Mouse (Mus musculus) neural tube, embryonic 11.5 days (tissue): ENCODE measurements around the gene Dnajc8. TPM values are rescaled to one million over a fixed set of nuclear protein-coding genes. Genes with fewer than 3 reads are reported as not detected.

ENCODE experiments used
- ATAC-seq: fragments of 200-750 bp; cut with Nextera tagmentation; 2 replicates; pipeline ENCODE4 v1.8.0; 2017; ENCODE audit warnings: moderate number of reproducible peaks, mild to moderate bottlenecking, moderate TSS enrichment, moderate library complexity; ENCODE audit not compliant: insufficient read depth, low FRiP score, low TSS enrichment
- DNase-seq: peaks from one replicate; pipeline ENCODE4 v3.0.0-alpha.2; 2015; ENCODE audit warnings: low spot score
- H3K27ac ChIP-seq: fragments of 300-500 bp; sonication (generic); 2 replicates; pipeline ENCODE4 v1.5.1; 2014; ENCODE audit warnings: low read depth, mild to moderate bottlenecking, low read length
- H3K27me3 ChIP-seq: fragments of 300-500 bp; sonication (generic); 2 replicates; pipeline ENCODE4 v1.6.1; 2014; ENCODE audit warnings: mild to moderate bottlenecking, low read length, mixed read lengths; ENCODE audit not compliant: control insufficient read depth, insufficient read depth
- H3K36me3 ChIP-seq: fragments of 300-500 bp; sonication (generic); 2 replicates; pipeline ENCODE4 v1.6.1; 2014; ENCODE audit warnings: mild to moderate bottlenecking, low read length, moderate library complexity, mixed read lengths; ENCODE audit not compliant: control insufficient read depth, insufficient read depth
- H3K4me1 ChIP-seq: fragments of 300-500 bp; sonication (generic); 2 replicates; pipeline ENCODE4 v1.6.1; 2014; ENCODE audit warnings: low read length, mixed read lengths; ENCODE audit not compliant: control insufficient read depth, insufficient read depth
- H3K4me2 ChIP-seq: fragments of 300-500 bp; sonication (generic); 2 replicates; pipeline ENCODE4 v1.6.1; 2014; ENCODE audit warnings: low read depth, mild to moderate bottlenecking, moderate library complexity
- H3K4me3 ChIP-seq: fragments of 300-500 bp; sonication (generic); 2 replicates; pipeline ENCODE4 v1.5.1; 2014; ENCODE audit warnings: low read depth, low read length
- H3K9ac ChIP-seq: fragments of 300-500 bp; sonication (generic); 2 replicates; pipeline ENCODE4 v1.6.1; 2014; ENCODE audit warnings: mild to moderate bottlenecking, low read length
- H3K9me3 ChIP-seq: fragments of 300-500 bp; sonication (generic); 2 replicates; pipeline ENCODE4 v1.6.1; 2016; ENCODE audit warnings: low read length; ENCODE audit not compliant: control insufficient read depth
- WGBS: fragments of 180-500 bp; shearing (Covaris S2); extraction: QIAGEN DNeasy Blood & Tissue Kit; methylation state at CpG from one replicate; pipeline ENCODE4 v1.1.7; 2014; 5-methylcytosine and 5-hydroxymethylcytosine counted together
- polyA plus RNA-seq: library from polyadenylated mRNA; unstranded; fragments of >200 nt; fragmentation: Nextera tagmentation; extraction: Ambion mirVana; gene quantifications from 2 replicates; pipeline ENCODE4 v1.2.1, GENCODE M21; 2014

Dnajc8 gene
- polyA plus RNA-seq, result 211 and 219 TPM in 2 replicates

- WGBS, result under 1% methylated on average over 60 of the region's 60 CpGs
- peaks cover 8% of the 10 kb centered on the region for H3K4me1 ChIP-seq
- H3K36me3 ChIP-seq, result peaks cover 5% of the 10 kb centered on the region; the same call in 1 of the 2 replicates
- H3K27ac ChIP-seq, result peak within 1 kb of the TSS; percentile 72
- peak within 1 kb of the TSS; percentile 95 for H3K9ac ChIP-seq
- H3K27me3 ChIP-seq, result no peaks in the 10 kb centered on the region
- peak within 1 kb of the TSS; percentile 85 for H3K4me2 ChIP-seq
- ATAC-seq (peak; percentile 49), DNase-seq (peak; percentile 93)
- H3K9me3 ChIP-seq, result no peaks in the 10 kb centered on the region
- H3K4me3 ChIP-seq, result peak within 1 kb of the TSS; percentile 99
Observed at GRCm38 (mm10) chr4:132535406-132536121, at the start of gene Dnajc8. Dnajc8 (plus strand) TSS chr4:132535550.

DNA sequence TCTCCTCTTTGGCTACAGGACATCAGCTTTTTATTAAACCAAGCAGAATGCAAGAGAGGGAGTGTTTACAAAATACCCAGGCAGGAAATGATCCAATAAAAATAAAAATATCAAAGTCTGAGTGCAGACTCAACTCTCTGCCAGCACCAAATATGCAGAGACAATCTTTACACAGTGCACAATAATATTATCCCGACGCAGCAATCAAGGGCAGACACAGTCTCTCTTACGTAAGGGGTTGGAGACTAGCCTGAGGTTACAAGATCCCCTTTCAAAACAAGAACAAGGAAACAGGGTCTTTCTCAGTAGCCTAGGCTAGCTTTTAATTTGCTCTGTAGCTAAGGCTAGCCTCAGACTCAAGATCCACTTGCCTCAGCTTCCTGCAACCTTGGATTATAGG lies 46.8 kb upstream of the Dnajc8 start:
- no peak for DNase-seq
- Histone ChIP-seq H3K9me3 (no peaks in the 10 kb centered on the region), H3K9ac (no peak overlapping the region), H3K27ac (no peak overlapping the region), H3K36me3 (no peaks in the 10 kb centered on the region; the same call in 1 of the 2 replicates), H3K4me3 (no peak overlapping the region), H3K4me1 (no peaks in the 10 kb centered on the region), H3K27me3 (no peaks in the 10 kb centered on the region), H3K4me2 (no peak overlapping the region)
- 83% methylated on average over 3 of the region's 3 CpGs for WGBS
- no peak for ATAC-seq

DNA sequence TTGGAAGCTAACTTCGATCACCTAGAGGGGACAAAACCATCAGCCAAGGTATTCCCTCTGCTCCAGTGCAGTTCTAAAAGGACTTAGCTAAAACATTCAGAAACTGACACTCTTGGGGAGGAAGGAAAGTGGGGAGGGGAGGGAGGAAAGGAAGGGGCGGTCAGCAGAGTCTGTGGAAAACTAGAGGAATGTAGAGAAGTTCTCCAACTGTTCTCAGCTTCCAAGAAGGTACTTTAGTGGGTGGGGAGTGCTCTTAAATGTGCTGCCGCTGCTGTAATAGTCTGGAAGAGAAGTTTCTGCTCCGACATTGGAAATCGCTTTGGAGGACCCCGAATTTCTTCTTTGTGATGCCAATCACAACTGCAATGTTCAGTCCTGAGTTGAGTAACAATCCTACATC lies 46.4 kb upstream of the Dnajc8 start:
- H3K36me3 ChIP-seq, result no peaks in the 10 kb centered on the region; the same call in 1 of the 2 replicates
- no peak overlapping the region for H3K4me2 ChIP-seq
- ATAC-seq (no peak), DNase-seq (no peak)
- WGBS, result 75% methylated on average over 6 of the region's 6 CpGs
- no peaks in the 10 kb centered on the region for H3K4me1 ChIP-seq
- no peak overlapping the region for H3K4me3 ChIP-seq
- H3K9me3 ChIP-seq, result no peaks in the 10 kb centered on the region
- H3K27ac ChIP-seq, result no peak overlapping the region
- H3K27me3 ChIP-seq, result no peaks in the 10 kb centered on the region
- H3K9ac ChIP-seq, result no peak overlapping the region

GRCm38 (mm10) chr4:132490273-132491010 lies 44.9 kb upstream of the Dnajc8 start:
- no peak overlapping the region for H3K4me2 ChIP-seq
- no peaks in the 10 kb centered on the region; the same call in 1 of the 2 replicates for H3K36me3 ChIP-seq
- 92% methylated on average over 15 of the region's 15 CpGs for WGBS
- H3K9ac ChIP-seq, result no peak overlapping the region
- H3K27me3 ChIP-seq, result no peaks in the 10 kb centered on the region
- DNase-seq, result no peak
- ATAC-seq, result no peak
- H3K9me3 ChIP-seq, result no peaks in the 10 kb centered on the region
- H3K4me3 ChIP-seq, result no peak overlapping the region
- no peak overlapping the region for H3K27ac ChIP-seq
- no peaks in the 10 kb centered on the region for H3K4me1 ChIP-seq

GRCm38 (mm10) chr4:132491057-132491456 lies 44.3 kb upstream of the Dnajc8 start:
- Histone ChIP-seq H3K4me3 (no peak overlapping the region), H3K36me3 (no peaks in the 10 kb centered on the region; the same call in 1 of the 2 replicates), H3K4me2 (no peak overlapping the region), H3K9ac (no peak overlapping the region), H3K27ac (no peak overlapping the region), H3K27me3 (no peaks in the 10 kb centered on the region), H3K9me3 (no peaks in the 10 kb centered on the region), H3K4me1 (no peaks in the 10 kb centered on the region)
- DNase-seq (no peak), ATAC-seq (no peak)
- WGBS, result 91% methylated on average over 8 of the region's 8 CpGs

DNA sequence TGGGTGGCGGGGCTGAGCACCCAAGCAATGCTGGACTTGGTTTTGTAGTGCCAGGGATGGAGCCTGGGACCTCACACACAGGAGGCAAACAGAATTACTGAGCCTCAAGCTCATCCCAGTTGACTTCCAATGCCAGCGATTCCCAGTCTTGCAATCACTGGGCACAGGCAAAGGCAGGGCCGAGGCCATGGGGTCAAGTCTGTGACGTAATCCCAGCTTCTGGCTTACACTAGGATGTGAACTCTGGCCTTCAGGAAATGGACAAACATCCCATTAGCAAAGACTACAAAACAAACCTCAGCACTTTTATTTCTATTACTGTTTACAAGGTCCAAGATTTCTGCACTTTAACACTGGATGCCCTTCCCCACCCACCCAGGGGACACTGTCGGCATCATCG lies 43.6 kb upstream of the Dnajc8 start:
- Histone ChIP-seq H3K9ac (no peak overlapping the region), H3K27me3 (no peaks in the 10 kb centered on the region), H3K9me3 (no peaks in the 10 kb centered on the region), H3K4me3 (no peak overlapping the region), H3K4me1 (no peaks in the 10 kb centered on the region), H3K36me3 (no peaks in the 10 kb centered on the region; the same call in 1 of the 2 replicates), H3K4me2 (no peak overlapping the region), H3K27ac (no peak overlapping the region)
- 80% methylated on average over 6 of the region's 6 CpGs for WGBS
- ATAC-seq (no peak), DNase-seq (no peak)

DNA sequence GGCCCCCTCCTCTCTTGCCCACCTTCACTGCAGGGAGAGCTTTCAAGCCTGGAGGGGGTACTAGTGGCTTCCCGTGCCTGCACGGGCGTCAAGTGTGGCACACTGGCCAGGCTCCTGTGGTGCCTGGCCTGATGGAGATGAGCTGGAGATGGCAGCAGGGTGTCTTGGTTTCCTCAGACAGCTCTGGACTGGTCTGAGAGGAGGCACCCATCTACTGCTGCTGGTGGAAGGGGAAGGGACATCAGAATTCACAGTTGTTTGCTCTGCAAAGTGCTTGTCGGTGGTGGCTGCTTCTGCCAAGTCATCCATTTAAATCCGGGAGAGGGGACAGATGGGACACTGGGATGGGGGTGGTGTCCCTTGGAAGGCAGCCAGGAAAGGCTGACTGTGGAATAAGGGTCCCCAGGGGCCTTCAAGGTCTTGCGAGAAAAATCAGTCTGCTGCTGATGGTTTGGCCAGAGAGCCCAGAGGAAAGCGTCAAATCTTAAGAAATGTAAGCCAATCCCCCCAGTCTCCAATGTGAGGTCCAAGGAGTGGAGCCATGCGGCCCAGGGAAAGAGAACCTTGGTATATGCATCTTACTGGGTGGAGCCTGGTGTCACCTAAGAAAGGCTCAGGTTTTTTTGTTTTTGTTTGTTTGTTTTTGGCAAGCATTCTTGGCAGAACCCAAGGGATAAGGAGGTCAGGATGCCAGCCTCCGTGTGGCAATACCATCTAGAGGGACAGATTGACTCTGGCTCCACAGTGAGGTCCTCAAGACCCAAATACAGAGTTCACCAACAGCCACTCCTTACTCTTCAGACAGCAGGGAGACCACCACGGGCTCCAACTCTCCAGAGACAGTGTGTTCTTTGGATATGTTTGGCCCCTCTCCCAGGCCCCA lies 42.9 kb upstream of the Dnajc8 start:
- DNase-seq (no peak), ATAC-seq (no peak)
- no peaks in the 10 kb centered on the region for H3K27me3 ChIP-seq
- no peak overlapping the region for H3K9ac ChIP-seq
- H3K4me2 ChIP-seq, result no peak overlapping the region
- no peaks in the 10 kb centered on the region for H3K9me3 ChIP-seq
- no peaks in the 10 kb centered on the region; the same call in 1 of the 2 replicates for H3K36me3 ChIP-seq
- WGBS, result 82% methylated on average over 10 of the region's 10 CpGs
- no peak overlapping the region for H3K27ac ChIP-seq
- H3K4me1 ChIP-seq, result no peaks in the 10 kb centered on the region
- no peak overlapping the region for H3K4me3 ChIP-seq

GRCm38 (mm10) chr4:132494271-132494918 lies 41.0 kb upstream of the Dnajc8 start:
- no peak overlapping the region for H3K4me3 ChIP-seq
- 88% methylated on average over 20 of the region's 20 CpGs for WGBS
- H3K4me2 ChIP-seq, result no peak overlapping the region
- H3K27me3 ChIP-seq, result no peaks in the 10 kb centered on the region
- no peak for ATAC-seq
- no peak overlapping the region for H3K9ac ChIP-seq
- H3K27ac ChIP-seq, result no peak overlapping the region
- DNase-seq, result no peak
- no peaks in the 10 kb centered on the region; the same call in none of the 2 replicates for H3K36me3 ChIP-seq
- H3K4me1 ChIP-seq, result no peaks in the 10 kb centered on the region
- no peaks in the 10 kb centered on the region for H3K9me3 ChIP-seq
